Mouse (Mus musculus): ENCODE measurements around the gene Ttll8.
A peak's percentile ranks its signal among the peaks of the same experiment; 100 is the strongest.

Gene Ttll8

GRCm38 (mm10) chr15:88848661-88849060 is 105.6 kb downstream of the Ttll8 start:
- ATAC-seq (ENCODE audit: insufficient number of reproducible peaks, low FRiP score, low TSS enrichment), result no peak

GRCm38 (mm10) chr15:88844966-88845365 is 109.3 kb downstream of the Ttll8 start:
- ATAC-seq (ENCODE audit: insufficient number of reproducible peaks, low FRiP score, low TSS enrichment), result no peak

GRCm38 (mm10) chr15:88843486-88844097 is 110.6 kb downstream of the Ttll8 start:
- ATAC-seq (ENCODE audit: insufficient number of reproducible peaks, low FRiP score, low TSS enrichment), result no peak

GRCm38 (mm10) chr15:88842300-88842673 is 111.9 kb downstream of the Ttll8 start:
- ATAC-seq (ENCODE audit: insufficient number of reproducible peaks, low FRiP score, low TSS enrichment), result no peak

- peak; percentile 38 for ATAC-seq (ENCODE audit: insufficient number of reproducible peaks, low FRiP score, low TSS enrichment)
Measured at GRCm38 (mm10) chr15:88841580-88842299, 112.5 kb downstream of the Ttll8 start.

- ATAC-seq (ENCODE audit: insufficient number of reproducible peaks, low FRiP score, low TSS enrichment), result no peak
Measured at GRCm38 (mm10) chr15:88841160-88841559, 113.1 kb downstream of the Ttll8 start.
